Mouse (Mus musculus): ENCODE results near the gene Prkg1.
"Not testable (repeated sequence)": the region's sequence is repeated elsewhere in the genome, so short reads cannot be mapped to it uniquely, and the experiment has no call there.

Gene Prkg1

DNA sequence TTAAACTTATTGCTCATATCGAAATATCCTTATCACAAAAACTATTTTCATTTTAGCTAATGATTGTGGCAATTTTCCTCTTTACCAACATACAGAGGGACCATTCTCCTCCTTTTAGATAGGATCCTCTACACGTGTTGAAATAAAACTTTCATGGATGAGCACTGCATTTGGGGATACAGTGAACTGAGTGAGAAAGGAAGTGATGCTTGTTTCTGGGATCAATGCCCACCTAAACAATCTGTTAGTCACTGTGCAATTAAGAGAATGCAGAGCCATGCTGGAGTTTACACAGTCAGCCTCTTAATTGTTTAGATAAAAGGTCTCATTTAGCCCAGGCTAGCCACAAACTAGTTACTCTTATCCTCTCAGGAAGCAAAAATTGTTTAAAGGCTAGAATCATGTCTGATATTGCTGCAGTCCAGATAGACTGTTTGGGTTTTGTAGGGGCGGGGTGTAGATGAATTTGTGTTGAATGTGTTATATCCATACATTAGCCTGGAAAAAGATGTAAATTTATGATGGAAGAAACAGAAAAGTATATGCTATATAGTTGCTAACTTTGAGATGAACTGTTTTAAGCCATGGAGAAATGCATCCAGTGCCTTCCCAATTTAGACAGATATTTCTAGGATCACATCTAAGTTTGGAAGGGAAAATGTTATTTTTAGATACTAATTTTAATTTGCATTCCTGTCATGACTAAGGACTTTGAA is 1151.5 kb downstream of the Prkg1 start:
- no peak for DNase-seq (ENCODE audit: low spot score in 2 of 2)

DNA sequence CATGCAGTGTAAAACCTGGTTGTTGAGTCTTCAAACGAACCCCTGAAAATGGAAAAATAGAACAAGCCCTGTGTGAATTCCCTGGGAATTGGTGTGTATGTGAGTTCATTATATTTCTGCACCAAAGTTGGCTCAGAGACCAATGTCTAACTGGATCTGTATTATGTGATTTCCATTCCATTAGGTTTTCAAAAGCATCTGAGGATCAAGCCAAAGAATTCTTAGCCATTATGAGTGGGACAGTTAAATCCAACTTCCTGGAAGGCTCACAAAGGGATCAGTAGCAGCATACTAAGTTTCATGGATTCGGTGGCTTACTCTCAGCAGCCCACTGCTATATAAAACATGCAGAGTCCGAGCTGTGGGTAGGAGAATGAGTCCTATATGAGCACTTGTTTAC is 1178.5 kb downstream of the Prkg1 start:
- DNase-seq (ENCODE audit: low spot score in 2 of 2): no peak

- no peak for DNase-seq (ENCODE audit: low spot score in 2 of 2)
These were observed 1200.3 kb downstream of the Prkg1 start for GRCm38 (mm10) chr19:30564516-30564915.

- DNase-seq (ENCODE audit: low spot score in 2 of 2): no peak
These were observed 1201.0 kb downstream of the Prkg1 start for GRCm38 (mm10) chr19:30563876-30564275.

- no peak for DNase-seq (ENCODE audit: low spot score in 2 of 2)
These were observed 1206.8 kb downstream of the Prkg1 start for GRCm38 (mm10) chr19:30558024-30558423.

- peak; percentile 22 to 50 for DNase-seq (ENCODE audit: low spot score in 2 of 2)
These were observed 1210.4 kb downstream of the Prkg1 start for GRCm38 (mm10) chr19:30554467-30554881.

DNA sequence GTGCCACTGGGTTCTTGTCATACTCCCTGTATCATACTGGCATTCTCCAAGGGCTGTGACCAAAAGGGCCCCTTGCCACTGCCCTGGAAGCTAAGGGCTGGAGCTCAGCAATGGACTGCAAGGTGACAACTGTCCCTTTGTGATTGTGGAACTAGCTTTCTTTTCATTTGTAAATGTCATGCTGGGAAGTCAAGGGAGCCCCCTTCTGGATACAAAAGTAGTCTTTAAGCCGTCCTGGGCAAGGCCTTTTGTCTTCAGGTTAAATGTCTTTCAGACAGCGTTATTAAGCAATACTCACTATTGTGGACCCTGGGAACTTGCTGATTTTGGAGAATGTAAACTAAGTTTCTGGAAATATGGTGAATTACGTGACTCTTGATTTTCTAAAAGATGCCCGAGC is 1211.1 kb downstream of the Prkg1 start:
- DNase-seq (ENCODE audit: low spot score in 2 of 2): no peak

DNA sequence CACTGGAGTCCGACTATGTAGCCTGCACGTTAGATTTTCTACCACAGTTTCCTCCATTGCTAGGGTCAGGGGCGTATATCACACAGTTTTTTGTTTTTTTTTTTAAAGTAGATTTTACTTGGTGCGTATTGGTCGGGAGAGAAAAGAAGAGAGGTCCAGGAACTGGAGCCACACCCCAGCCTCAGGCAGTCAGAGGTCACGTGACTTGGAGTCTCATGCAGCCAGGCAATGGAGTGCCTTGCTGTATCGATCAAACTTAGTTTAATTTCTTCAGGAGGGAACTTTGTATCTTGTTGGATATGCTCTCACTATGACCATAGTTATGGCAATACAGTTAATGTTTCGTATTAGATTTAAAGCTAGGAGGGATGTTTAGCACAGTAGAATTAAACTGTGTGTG is 1212.6 kb downstream of the Prkg1 start:
- no peak for DNase-seq (ENCODE audit: low spot score in 2 of 2)

- no peak for DNase-seq (ENCODE audit: low spot score in 2 of 2)
These were observed 1214.8 kb downstream of the Prkg1 start for GRCm38 (mm10) chr19:30549854-30550647.

DNA sequence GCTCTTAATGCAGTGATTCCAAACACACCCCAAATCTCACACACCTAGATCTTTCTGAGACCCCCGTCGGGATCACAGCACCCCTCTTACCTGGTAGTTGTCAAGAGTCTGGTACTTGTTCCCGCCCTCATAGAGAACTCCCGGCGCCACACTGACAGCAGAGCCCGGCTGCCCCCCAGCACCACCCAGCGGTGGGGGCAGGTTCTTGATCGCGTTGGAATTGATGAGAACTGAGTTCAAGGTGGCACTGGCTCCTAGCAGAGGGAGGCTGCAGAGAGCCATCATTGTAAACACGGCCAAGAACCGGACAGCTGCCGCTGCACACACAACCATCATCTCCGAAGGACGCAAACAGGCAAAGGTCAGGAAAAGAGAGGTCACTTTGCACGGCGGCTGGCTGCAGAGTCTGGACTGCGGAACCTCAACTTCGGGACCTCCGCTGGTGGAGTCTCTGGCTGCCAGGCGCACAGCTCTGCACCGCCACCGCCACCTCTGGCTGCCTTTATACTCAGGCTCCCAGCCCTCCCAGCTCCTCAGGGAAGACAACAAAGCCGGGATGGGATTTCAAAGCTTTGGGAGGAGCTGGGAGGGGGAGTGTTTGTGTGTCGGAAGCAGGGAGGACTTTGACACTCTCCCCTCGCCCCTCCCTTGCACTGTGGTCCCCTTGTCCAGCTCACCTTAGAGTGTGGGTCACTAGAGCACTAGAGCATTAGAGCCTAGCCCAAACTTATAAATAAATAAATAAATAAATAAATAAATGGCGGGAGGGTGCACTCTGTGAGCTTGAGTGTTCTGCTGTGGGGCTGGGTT is 1215.6 kb downstream of the Prkg1 start, which contains the start of gene Dkk1:
Gene Dkk1 (minus strand): TSS at position 622 of the 810 bp plus-strand sequence.
- DNase-seq (ENCODE audit: low spot score in 2 of 2): no peak

GRCm38 (mm10) chr19:30548411-30549043 is 1216.3 kb downstream of the Prkg1 start:
- no peak for DNase-seq (ENCODE audit: low spot score in 2 of 2)

DNA sequence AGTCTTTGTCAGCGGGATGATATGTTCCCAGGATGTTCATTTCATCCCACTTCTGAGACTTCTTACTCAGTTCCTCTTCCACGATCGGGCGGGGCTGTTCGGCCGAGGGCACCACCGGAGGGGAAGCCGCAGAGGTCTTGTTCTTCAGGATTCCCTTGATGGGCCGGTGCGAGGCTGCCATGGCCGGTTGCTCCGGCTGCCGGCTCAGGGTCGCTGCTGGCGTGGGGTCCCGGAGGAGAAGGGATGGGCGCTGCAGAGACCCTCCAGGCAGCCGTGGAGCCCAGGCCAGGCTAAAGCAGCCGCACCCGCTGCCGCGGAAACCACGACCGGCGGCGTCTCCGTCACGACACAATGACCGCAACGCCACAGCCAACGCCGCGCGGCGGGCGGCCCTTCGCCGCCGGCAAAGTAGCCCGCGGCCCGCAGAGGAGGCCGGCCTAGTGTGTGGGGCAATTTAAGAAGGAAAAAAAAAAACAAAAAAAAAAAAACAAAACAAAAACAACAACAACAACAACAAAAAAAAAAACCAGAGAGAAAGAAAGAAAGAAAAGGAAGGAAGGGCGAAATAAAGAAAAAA is 1225.4 kb downstream of the Prkg1 start:
- not testable (repeated sequence) for DNase-seq (ENCODE audit: low spot score in 2 of 2)

DNA sequence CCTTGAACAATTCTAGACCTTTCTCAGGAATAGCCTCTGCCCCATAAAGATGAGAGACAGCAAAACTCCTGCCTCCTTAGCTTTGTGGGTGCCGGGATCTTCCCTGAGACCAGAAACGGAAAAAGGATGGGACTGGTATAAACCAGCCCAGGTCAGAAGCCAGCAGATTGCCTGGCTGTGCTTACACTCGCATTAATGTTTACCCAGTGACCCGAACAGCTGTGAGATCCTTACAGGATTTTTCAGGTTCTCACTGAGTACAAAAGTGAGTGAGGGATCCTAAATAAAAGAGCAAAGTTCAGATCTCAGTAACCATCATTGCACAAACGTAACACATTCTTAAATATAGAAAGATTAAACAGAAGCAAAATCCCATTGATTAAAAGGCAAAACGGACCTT is 1248.1 kb downstream of the Prkg1 start:
- DNase-seq (ENCODE audit: low spot score in 2 of 2): no peak
